Mouse (Mus musculus): ENCODE measurements around the gene Napb. TPM values are rescaled to one million over a fixed set of nuclear protein-coding genes. Genes with fewer than 3 reads are reported as not detected.
A peak's percentile ranks its signal among the peaks of the same experiment; 100 is the strongest.

Gene Napb
- polyA plus RNA-seq, 1 experiment from 2014 or later: 2.4 TPM

DNA sequence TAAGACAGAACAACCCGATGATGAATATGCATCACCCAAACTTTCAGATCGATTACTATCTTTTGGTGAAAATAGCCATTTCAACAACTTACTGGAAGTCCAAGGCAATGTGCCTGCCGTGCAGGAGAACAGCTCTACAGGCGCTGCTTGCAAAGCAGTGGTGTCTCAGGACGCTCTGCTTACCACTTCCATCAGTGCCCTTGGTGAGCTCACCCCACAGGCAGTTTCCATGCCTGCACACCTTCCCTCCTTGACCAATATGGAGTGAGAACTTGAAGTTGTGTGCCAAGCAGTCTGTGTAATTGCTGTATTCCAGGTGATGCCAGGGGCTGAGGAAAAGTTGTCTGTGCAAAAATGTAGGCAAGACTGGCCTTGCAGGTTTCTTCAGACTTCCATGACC lies 41.5 kb downstream of the Napb start:
- H3K27me3 ChIP-seq (replicated peaks; ENCODE audit: control insufficient read depth, insufficient read depth, low read length): no peaks in the 10 kb centered on the region

DNA sequence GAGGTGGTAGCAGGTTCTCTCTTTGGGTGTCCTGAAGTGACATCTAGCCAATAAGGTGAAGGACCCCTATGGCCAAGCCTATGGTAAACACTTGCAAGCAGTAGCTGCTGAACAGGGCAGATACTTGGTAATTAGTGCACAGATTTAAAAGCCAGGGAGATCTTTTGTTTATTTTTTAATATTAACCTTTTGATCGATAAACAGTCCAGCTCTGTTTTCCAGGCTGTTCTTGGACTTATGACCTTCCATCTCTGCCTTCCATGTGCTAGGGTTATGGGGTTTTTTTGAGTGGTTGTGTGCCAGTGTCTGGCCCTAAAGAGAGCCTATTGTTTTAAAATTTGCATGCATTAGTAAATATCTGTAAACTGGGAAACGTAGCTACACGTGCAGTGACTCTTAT lies 42.0 kb downstream of the Napb start:
- Histone ChIP-seq H3K27ac (ENCODE audit: low read depth, low read length) (no peak overlapping the region), H3K4me3 (ENCODE audit: low read depth, low read length) (no peak overlapping the region), H3K9ac (ENCODE audit: low read depth, low read length) (no peak overlapping the region), H3K27me3 (replicated peaks; ENCODE audit: control insufficient read depth, insufficient read depth, low read length) (no peaks in the 10 kb centered on the region), H3K4me1 (replicated peaks; ENCODE audit: control insufficient read depth, insufficient read depth, low read length) (no peaks in the 10 kb centered on the region), H3K4me2 (replicated peaks; ENCODE audit: low read depth) (no peak overlapping the region), H3K9me3 (ENCODE audit: control insufficient read depth) (no peaks in the 10 kb centered on the region), H3K36me3 (ENCODE audit: control insufficient read depth, insufficient read depth) (peaks cover 39% of the 10 kb centered on the region)
- TF ChIP-seq CTCF (IDR thresholded peaks at IDR 0.05; ENCODE audit: low read depth): no peak
- 88% methylated on average over 3 of the region's 3 CpGs for WGBS
- no peak for ATAC-seq

More for the DNA sequence above, 41.5 kb downstream of the Napb start:
- Histone ChIP-seq H3K27ac (ENCODE audit: low read depth, low read length) (no peak overlapping the region), H3K4me1 (replicated peaks; ENCODE audit: control insufficient read depth, insufficient read depth, low read length) (no peaks in the 10 kb centered on the region), H3K36me3 (ENCODE audit: control insufficient read depth, insufficient read depth) (peaks cover 39% of the 10 kb centered on the region), H3K4me2 (replicated peaks; ENCODE audit: low read depth) (no peak overlapping the region), H3K9ac (ENCODE audit: low read depth, low read length) (no peak overlapping the region), H3K9me3 (ENCODE audit: control insufficient read depth) (no peaks in the 10 kb centered on the region), H3K4me3 (ENCODE audit: low read depth, low read length) (no peak overlapping the region)
- WGBS: 95% methylated on average over 5 of the region's 5 CpGs
- no peak for ATAC-seq
- TF ChIP-seq CTCF (IDR thresholded peaks at IDR 0.05; ENCODE audit: low read depth): no peak

DNA sequence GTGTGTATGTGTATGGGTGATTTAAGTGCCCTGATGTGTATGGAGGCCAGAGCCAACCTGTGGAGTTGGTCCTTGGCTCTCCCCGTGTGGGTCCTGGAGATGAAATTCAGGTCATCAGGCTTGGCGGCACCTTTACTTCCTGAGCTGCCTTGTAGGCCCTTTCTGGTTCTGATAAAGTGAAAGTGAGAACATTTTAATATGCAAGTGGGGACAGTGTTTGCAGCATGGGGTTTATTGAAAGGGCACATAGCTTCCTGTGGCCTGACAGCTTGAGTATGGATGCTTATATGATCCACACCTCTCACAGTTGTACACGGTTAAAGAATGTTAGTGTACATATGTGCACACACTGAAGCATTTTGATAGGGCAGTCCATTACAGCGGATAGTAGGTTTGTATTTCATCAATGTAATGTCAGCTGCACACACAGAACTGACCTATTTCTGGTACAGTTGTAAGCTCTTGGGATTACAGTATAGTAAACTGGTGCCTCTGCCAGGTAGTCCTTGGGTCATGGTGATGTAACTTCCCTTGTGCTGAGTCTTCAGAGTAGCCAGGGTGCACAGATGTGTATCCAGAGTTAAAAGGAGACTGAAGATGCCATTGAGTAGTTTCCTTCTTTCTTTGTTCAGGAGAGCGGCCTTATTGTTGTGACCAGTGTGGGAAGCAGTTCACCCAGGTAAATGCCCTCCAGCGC lies 42.7 kb downstream of the Napb start:
- H3K9ac ChIP-seq (ENCODE audit: low read depth, low read length): no peak overlapping the region
- WGBS: 89% methylated on average over 6 of the region's 6 CpGs
- no peak overlapping the region for H3K4me2 ChIP-seq (replicated peaks; ENCODE audit: low read depth)
- ATAC-seq: no peak
- no peaks in the 10 kb centered on the region for H3K4me1 ChIP-seq (replicated peaks; ENCODE audit: control insufficient read depth, insufficient read depth, low read length)
- no peak for TF ChIP-seq CTCF (IDR thresholded peaks at IDR 0.05; ENCODE audit: low read depth)
- H3K9me3 ChIP-seq (ENCODE audit: control insufficient read depth): no peaks in the 10 kb centered on the region
- no peak overlapping the region for H3K4me3 ChIP-seq (ENCODE audit: low read depth, low read length)
- no peaks in the 10 kb centered on the region for H3K27me3 ChIP-seq (replicated peaks; ENCODE audit: control insufficient read depth, insufficient read depth, low read length)
- H3K27ac ChIP-seq (ENCODE audit: low read depth, low read length): no peak overlapping the region
- H3K36me3 ChIP-seq (ENCODE audit: control insufficient read depth, insufficient read depth): peaks cover 43% of the 10 kb centered on the region

DNA sequence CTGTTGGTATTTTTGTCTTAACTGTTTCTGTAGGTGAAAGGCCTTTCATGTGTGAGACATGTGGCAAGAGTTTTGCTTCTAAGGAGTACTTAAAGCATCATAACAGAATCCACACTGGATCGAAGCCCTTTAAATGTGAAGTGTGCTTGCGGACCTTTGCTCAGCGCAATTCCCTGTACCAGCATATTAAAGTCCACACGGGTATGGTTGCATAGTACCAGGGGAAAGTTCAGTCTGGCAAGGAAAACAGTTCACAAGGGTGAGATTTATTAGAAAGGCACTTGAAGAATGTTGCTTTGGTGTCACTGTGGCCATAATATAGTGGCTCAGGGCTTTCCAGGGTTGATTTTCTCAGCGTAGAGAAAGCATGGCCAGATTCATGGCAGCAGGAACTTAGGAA lies 44.3 kb downstream of the Napb start:
- no peak for TF ChIP-seq CTCF (IDR thresholded peaks at IDR 0.05; ENCODE audit: low read depth)
- whole genome bisulfite sequencing: 68% methylated on average over 5 of the region's 5 CpGs
- H3K36me3 ChIP-seq (ENCODE audit: control insufficient read depth, insufficient read depth): peaks cover 54% of the 10 kb centered on the region
- H3K4me2 ChIP-seq (replicated peaks; ENCODE audit: low read depth): no peak overlapping the region
- no peaks in the 10 kb centered on the region for H3K4me1 ChIP-seq (replicated peaks; ENCODE audit: control insufficient read depth, insufficient read depth, low read length)
- H3K27me3 ChIP-seq (replicated peaks; ENCODE audit: control insufficient read depth, insufficient read depth, low read length): no peaks in the 10 kb centered on the region
- H3K9me3 ChIP-seq (ENCODE audit: control insufficient read depth): no peaks in the 10 kb centered on the region
- no peak overlapping the region for H3K4me3 ChIP-seq (ENCODE audit: low read depth, low read length)
- H3K27ac ChIP-seq (ENCODE audit: low read depth, low read length): peak overlapping the region; percentile 54
- peak; percentile 74 for ATAC-seq
- H3K9ac ChIP-seq (ENCODE audit: low read depth, low read length): no peak overlapping the region

DNA sequence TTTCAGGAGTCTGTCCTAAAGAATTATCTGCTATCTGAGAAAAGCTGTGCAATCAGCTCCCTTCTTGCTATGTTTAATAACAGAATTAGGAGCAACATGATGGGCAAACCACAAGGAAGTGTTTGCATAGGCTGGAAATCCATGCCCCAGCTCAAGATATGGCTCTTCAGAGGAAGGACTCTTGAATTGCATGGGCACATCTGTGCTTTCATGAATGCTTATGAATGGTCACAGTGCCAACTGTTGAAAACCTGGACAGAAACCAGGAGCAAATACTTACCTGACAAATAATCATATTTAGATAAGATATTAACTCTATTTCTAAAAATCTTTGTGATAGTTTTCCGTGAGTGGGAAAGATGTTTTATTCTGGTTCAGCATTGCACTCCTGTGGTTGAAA lies 45.4 kb downstream of the Napb start:
- Histone ChIP-seq H3K27ac (ENCODE audit: low read depth, low read length) (peak overlapping the region; percentile 57; the same call in 1 of the 2 replicates), H3K4me1 (replicated peaks; ENCODE audit: control insufficient read depth, insufficient read depth, low read length) (no peaks in the 10 kb centered on the region), H3K36me3 (ENCODE audit: control insufficient read depth, insufficient read depth) (peaks cover 52% of the 10 kb centered on the region), H3K4me2 (replicated peaks; ENCODE audit: low read depth) (no peak overlapping the region), H3K9ac (ENCODE audit: low read depth, low read length) (no peak overlapping the region), H3K27me3 (replicated peaks; ENCODE audit: control insufficient read depth, insufficient read depth, low read length) (no peaks in the 10 kb centered on the region), H3K9me3 (ENCODE audit: control insufficient read depth) (no peaks in the 10 kb centered on the region), H3K4me3 (ENCODE audit: low read depth, low read length) (no peak overlapping the region)
- WGBS: 80% methylated on average over 1 of the region's 1 CpGs
- no peak for ATAC-seq
- no peak for TF ChIP-seq CTCF (IDR thresholded peaks at IDR 0.05; ENCODE audit: low read depth)

DNA sequence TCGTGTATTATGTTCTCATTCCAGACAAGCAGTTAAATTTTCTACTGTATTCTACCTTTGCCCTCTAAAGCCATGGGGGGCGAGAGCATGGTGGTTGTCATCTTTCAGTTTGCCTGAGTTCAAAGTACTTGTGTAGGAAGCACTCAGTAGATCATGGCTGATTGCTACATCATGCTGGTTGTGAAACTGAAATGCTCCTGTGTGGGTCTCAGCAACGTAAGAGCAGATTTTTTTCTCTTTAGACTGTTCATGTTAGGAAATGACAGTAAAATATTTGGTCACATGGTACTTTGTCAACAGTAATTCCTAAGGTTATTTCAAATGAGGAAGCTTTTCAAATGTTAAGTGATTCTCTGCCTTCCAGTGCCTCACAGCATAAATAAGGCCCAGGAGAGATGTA lies 46.6 kb downstream of the Napb start:
- peak overlapping the region; percentile 57 for H3K27ac ChIP-seq (ENCODE audit: low read depth, low read length)
- H3K4me3 ChIP-seq (ENCODE audit: low read depth, low read length): no peak overlapping the region
- peaks cover 41% of the 10 kb centered on the region for H3K36me3 ChIP-seq (ENCODE audit: control insufficient read depth, insufficient read depth)
- no peaks in the 10 kb centered on the region for H3K9me3 ChIP-seq (ENCODE audit: control insufficient read depth)
- peak; percentile 25; the same call in 1 of the 2 replicates for ATAC-seq
- no peak for TF ChIP-seq CTCF (IDR thresholded peaks at IDR 0.05; ENCODE audit: low read depth)
- 56% methylated on average over 3 of the region's 3 CpGs for WGBS
- no peaks in the 10 kb centered on the region for H3K4me1 ChIP-seq (replicated peaks; ENCODE audit: control insufficient read depth, insufficient read depth, low read length)
- H3K4me2 ChIP-seq (replicated peaks; ENCODE audit: low read depth): no peak overlapping the region
- no peaks in the 10 kb centered on the region for H3K27me3 ChIP-seq (replicated peaks; ENCODE audit: control insufficient read depth, insufficient read depth, low read length)
- H3K9ac ChIP-seq (ENCODE audit: low read depth, low read length): no peak overlapping the region
